Mouse (Mus musculus): ENCODE results near the gene Rpp25. TPM values are rescaled to one million over a fixed set of nuclear protein-coding genes. Genes with fewer than 3 reads are reported as not detected.
A peak's percentile ranks its signal among the peaks of the same experiment; 100 is the strongest.

The Rpp25 gene
- polyA plus RNA-seq, 1 experiment from 2014 or later, result 21.9 TPM

DNA sequence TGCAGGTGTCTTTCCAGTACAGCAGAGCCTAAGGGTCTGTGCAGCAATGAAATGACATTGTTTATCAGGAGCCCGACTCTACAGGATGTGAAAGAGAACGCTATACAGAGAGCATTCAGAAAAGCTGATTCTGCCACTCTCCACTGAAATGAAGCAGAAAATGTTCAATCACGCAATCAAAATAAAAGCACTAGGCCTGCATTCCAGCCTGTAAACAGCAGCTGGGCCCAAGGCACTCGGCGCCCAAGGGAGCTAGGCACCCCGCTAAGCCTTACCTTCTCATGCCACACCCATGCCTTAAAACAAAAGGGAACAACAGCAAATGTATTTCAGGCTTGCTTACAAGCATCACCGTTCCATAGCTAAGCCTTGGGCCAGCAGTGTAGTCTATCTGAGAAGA lies 5.3 kb upstream of the Rpp25 start:
- H3K36me3 ChIP-seq, result no peaks in the 10 kb centered on the region
- H3K4me1 ChIP-seq (replicated peaks), result peaks cover 67% of the 10 kb centered on the region
- peaks cover 36% of the 10 kb centered on the region for H3K27me3 ChIP-seq
- no peak for ATAC-seq (ENCODE audit: low read depth)
- peak overlapping the region; percentile 55; the same call in 1 of the 2 replicates for H3K9ac ChIP-seq
- no peak overlapping the region for H3K4me3 ChIP-seq
- H3K9me3 ChIP-seq, result no peaks in the 10 kb centered on the region
- 0 out of 2 replicates have a peak overlapping the region, but pooled peaks have one; percentile 1 for H3K4me2 ChIP-seq
- peak overlapping the region; percentile 65 for H3K27ac ChIP-seq (replicated peaks)
- WGBS, result 47% methylated on average over 7 of the region's 7 CpGs

DNA sequence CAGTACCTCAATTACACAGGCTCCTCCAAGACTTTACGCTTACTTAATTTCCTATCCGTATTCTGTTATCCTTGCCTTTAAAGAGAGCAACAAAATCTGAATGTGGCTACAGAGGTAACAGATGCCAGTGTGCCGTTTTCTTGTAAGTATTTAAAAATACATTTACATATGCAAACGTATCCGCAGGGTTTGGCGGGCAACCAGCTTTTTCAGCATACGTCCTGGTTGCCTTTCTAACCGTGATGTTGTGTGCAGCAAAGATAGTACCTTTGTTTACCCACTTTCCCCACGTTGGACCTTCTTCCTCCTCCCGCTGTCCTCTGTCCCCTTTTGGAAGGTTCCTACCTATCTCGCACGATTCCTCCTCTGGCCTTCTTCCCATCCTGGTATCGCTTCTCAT lies 2.4 kb upstream of the Rpp25 start:
- Histone ChIP-seq H3K27ac (replicated peaks) (peak overlapping the region; percentile 91), H3K4me2 (peak overlapping the region; percentile 82), H3K36me3 (no peaks in the 10 kb centered on the region), H3K4me1 (replicated peaks) (peaks cover 96% of the 10 kb centered on the region), H3K9ac (peak overlapping the region; percentile 60), H3K4me3 (peak overlapping the region; percentile 45), H3K27me3 (peaks cover 64% of the 10 kb centered on the region), H3K9me3 (no peaks in the 10 kb centered on the region)
- ATAC-seq (ENCODE audit: low read depth), result no peak
- 6% methylated on average over 13 of the region's 13 CpGs for WGBS

DNA sequence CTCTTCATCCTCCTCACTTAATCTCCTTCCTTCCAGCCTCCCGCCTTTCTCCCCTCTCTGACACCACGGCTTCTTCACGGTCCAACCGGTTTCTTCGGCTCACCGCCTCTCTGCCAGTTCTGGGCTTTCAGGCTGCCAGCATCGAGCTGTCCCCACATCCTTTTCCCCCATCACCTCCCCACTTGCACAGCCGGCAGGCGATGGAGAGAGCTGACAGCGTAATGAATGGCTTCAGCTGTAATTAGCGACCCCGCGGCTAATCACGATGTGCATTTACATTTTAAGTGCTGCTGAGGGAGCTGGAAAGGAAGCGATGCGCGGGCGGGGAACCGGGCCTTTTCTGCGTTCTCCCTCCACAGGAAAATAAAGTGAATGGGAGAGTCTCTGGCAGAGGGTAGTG lies 2.0 kb upstream of the Rpp25 start:
- H3K9ac ChIP-seq, result peak overlapping the region; percentile 60
- peak overlapping the region; percentile 45 for H3K4me3 ChIP-seq
- H3K27ac ChIP-seq (replicated peaks), result peak overlapping the region; percentile 91
- no peaks in the 10 kb centered on the region for H3K36me3 ChIP-seq
- H3K9me3 ChIP-seq, result no peaks in the 10 kb centered on the region
- WGBS, result 1% methylated on average over 20 of the region's 20 CpGs
- H3K4me1 ChIP-seq (replicated peaks), result peaks cover 98% of the 10 kb centered on the region
- H3K4me2 ChIP-seq, result peak overlapping the region; percentile 82
- H3K27me3 ChIP-seq, result peaks cover 68% of the 10 kb centered on the region
- ATAC-seq (ENCODE audit: low read depth), result peak; percentile 69

DNA sequence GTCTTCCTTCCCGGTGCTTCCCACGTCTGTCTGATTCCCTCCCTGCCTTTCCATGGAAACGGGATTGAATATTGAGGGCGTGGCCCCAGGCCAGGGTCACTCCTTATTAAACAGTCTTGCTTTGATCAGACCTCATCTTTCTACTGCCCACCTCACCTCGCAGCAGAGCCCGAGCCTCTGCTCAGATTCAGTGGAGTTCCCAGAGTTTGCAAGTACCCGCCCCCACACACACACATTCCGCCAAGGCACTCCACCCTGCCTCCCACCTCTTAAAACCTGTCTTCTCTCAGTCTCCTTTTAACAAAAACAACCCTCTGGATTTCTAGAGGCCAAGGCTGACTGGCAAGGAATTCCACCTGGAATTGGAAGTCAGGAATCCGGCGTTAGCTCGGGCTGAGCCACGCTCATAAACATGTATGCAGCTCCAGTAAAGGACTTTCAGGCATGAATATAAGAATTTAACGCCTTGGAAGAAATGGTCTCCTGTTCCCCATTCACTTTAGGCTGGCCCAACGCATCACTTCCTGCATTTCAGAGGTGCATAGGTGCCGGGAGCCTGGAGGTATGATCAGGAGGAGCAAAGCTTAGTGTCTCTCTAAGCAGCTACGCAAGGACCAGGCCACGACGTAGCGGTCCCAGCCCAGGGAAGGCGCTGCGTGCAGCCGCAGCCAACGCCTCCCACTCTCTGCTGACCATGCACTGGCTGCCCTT lies 760 bp upstream of the Rpp25 start:
- Histone ChIP-seq H3K9me3 (no peaks in the 10 kb centered on the region), H3K36me3 (no peaks in the 10 kb centered on the region), H3K9ac (peak overlapping the region; percentile 65), H3K27ac (replicated peaks) (peak overlapping the region; percentile 91), H3K4me1 (replicated peaks) (peaks cover 86% of the 10 kb centered on the region), H3K4me3 (peak overlapping the region; percentile 45), H3K27me3 (peaks cover 68% of the 10 kb centered on the region), H3K4me2 (peak overlapping the region; percentile 82)
- ATAC-seq (ENCODE audit: low read depth), result no peak
- WGBS, result 2% methylated on average over 23 of the region's 23 CpGs

DNA sequence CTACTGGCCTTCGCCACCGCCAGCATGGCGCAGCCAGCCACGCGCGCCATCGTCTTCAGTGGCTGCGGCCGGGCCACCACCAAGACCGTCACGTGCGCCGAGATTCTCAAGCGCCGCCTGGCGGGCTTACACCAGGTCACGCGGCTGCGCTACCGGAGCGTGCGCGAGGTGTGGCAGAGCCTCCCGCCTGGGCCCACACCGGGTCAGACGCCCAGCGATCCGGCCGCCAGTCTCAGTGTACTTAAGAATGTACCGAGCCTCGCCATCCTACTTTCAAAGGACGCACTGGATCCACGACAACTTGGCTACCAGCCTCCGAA lies 515 bp downstream of the Rpp25 start:
- Histone ChIP-seq H3K9me3 (no peaks in the 10 kb centered on the region), H3K27ac (replicated peaks) (peak overlapping the region; percentile 78; the same call in 1 of the 2 replicates), H3K36me3 (no peaks in the 10 kb centered on the region), H3K4me3 (peak overlapping the region; percentile 45), H3K27me3 (peaks cover 67% of the 10 kb centered on the region), H3K9ac (peak overlapping the region; percentile 65), H3K4me1 (replicated peaks) (peaks cover 73% of the 10 kb centered on the region), H3K4me2 (peak overlapping the region; percentile 82)
- ATAC-seq (ENCODE audit: low read depth), result peak; percentile 60
- under 1% methylated on average over 33 of the region's 34 CpGs for WGBS

DNA sequence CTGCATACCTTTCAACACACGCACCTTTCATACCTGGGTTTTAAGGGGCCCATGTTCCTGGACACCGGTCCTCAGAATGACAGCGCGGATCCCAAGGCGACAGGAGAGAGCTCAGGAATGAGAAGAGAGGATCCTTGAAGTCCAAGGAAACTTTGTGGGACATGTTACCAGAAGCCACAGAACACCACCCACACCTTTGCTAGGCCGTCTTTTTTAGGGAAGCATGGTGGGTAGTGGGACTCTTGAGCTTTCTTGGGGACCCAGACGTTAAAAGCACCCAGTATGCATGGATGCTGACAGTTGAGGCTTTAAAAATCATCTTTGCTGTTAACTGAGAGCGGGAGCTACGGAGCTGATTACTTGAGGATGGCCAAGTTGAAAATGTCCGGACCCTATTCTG lies 1.1 kb downstream of the Rpp25 start:
- peak overlapping the region; percentile 65 for H3K9ac ChIP-seq
- H3K4me2 ChIP-seq, result peak overlapping the region; percentile 82
- H3K27me3 ChIP-seq, result peaks cover 62% of the 10 kb centered on the region
- no peak for ATAC-seq (ENCODE audit: low read depth)
- H3K27ac ChIP-seq (replicated peaks), result peak overlapping the region; percentile 78
- H3K36me3 ChIP-seq, result no peaks in the 10 kb centered on the region
- H3K4me3 ChIP-seq, result peak overlapping the region; percentile 45
- 50% methylated on average over 10 of the region's 10 CpGs for WGBS
- H3K4me1 ChIP-seq (replicated peaks), result peaks cover 68% of the 10 kb centered on the region
- H3K9me3 ChIP-seq, result no peaks in the 10 kb centered on the region

DNA sequence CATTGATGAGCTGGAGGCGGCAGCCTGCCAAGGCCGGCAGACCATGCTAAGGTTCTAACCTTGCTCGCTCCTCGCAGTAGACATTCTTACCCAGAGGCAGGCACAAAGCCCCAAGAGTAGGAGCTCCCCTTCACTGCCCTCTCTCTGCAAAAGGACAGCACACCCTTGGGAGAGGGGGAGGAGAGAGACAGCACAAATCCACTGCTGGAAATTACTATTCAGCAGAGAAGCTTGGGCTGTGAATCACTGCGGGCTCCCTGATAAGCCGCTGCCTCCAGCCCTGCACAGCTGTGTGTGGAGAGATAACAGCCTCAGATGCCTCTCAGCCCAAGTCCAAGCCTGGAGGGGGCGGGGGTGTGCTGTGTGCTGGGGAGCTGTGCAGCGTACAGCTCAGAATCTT lies 1.9 kb downstream of the Rpp25 start:
- peaks cover 59% of the 10 kb centered on the region for H3K4me1 ChIP-seq (replicated peaks)
- 3% methylated on average over 8 of the region's 8 CpGs for WGBS
- H3K9me3 ChIP-seq, result no peaks in the 10 kb centered on the region
- peak overlapping the region; percentile 65 for H3K9ac ChIP-seq
- H3K36me3 ChIP-seq, result no peaks in the 10 kb centered on the region
- peak; percentile 78 for ATAC-seq (ENCODE audit: low read depth)
- H3K27me3 ChIP-seq, result peaks cover 54% of the 10 kb centered on the region
- H3K4me3 ChIP-seq, result peak overlapping the region; percentile 45
- H3K27ac ChIP-seq (replicated peaks), result peak overlapping the region; percentile 78
- H3K4me2 ChIP-seq, result peak overlapping the region; percentile 82

DNA sequence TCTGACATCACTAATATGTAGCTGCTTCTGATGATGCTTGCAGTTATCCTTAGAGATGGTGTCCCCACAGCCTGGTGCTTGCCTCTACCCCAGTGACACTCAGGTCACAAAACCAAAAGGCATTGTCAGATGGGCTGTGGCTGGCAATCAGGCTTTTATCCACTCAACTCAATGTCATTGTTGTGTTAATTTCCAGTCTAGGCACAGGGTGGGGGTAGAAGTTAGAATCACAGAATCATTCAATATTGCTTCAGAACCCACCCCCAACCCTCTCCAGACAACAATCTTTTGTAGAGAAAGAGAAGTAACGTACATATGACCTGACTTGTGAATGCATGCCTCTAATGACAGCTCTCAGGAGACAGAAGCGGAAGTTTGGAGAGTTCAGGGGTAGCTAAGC lies 6.8 kb downstream of the Rpp25 start:
- Histone ChIP-seq H3K4me2 (no peak overlapping the region), H3K4me1 (replicated peaks) (peaks cover 11% of the 10 kb centered on the region), H3K4me3 (no peak overlapping the region), H3K36me3 (no peaks in the 10 kb centered on the region), H3K27ac (replicated peaks) (no peak overlapping the region), H3K9me3 (no peaks in the 10 kb centered on the region), H3K27me3 (peaks cover 12% of the 10 kb centered on the region; the same call in 1 of the 2 replicates), H3K9ac (no peak overlapping the region)
- ATAC-seq (ENCODE audit: low read depth), result no peak
- 45% methylated on average over 2 of the region's 2 CpGs for WGBS

DNA sequence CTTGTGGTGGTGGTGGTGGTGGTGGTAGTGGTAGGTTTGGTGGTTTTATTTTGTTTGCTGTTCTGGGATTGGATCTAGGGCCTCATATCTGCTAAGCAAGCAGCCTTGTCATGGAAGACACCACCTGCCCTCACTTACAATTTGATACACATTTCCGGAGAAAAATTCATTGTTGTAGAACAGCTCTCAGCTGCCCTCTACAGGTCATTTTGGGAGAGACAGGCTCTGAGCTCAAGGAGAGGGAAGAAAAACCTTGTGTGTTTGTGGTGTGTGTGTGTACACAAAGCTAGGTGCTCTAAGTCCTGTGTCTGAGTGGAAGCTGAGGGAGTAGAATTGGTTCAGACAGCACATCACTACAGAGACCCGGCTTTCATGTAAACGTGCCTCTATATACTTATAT lies 13.3 kb downstream of the Rpp25 start:
- no peaks in the 10 kb centered on the region for H3K27me3 ChIP-seq
- WGBS, result 8% methylated on average over 3 of the region's 3 CpGs
- H3K4me3 ChIP-seq, result no peak overlapping the region
- no peaks in the 10 kb centered on the region for H3K36me3 ChIP-seq
- H3K9ac ChIP-seq, result no peak overlapping the region
- H3K27ac ChIP-seq (replicated peaks), result 0 out of 2 replicates have a peak overlapping the region, but pooled peaks have one; percentile 28
- no peaks in the 10 kb centered on the region for H3K9me3 ChIP-seq
- ATAC-seq (ENCODE audit: low read depth), result no peak
- H3K4me1 ChIP-seq (replicated peaks), result peaks cover 8% of the 10 kb centered on the region
- H3K4me2 ChIP-seq, result no peak overlapping the region

DNA sequence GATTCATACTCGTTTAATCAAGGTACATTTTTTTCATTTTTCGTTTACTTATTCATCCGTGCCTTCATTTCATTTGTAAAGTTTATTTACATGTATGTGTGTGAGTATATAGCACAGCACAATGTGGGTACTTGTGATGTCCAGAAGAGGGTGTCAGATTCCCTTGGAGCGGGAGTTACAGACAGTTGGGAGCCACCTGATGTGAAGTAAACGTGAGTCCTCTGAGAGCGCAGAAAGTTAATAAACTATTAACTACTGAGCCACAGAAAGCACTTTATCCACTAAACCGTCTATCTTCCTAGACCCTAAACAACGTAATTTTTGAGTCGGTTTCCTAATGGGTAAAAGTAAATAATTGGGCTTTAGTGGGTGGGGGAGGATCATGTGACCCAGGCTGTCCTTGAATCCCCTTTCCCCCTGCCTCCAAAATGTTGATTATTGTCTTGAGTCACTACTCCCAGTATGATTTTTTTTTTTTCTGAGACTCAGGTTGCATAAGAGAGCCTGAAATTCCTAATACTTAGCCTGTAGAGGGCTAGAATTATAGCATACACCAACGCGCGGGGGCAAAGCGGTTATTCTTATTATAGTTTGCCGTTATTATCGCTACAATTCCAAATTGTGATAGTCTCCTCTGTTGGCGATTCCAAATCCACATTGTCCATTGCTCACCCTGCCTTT lies 16.7 kb downstream of the Rpp25 start:
- 23% methylated on average over 16 of the region's 16 CpGs for WGBS
- no peaks in the 10 kb centered on the region for H3K27me3 ChIP-seq
- H3K4me2 ChIP-seq, result peak overlapping the region; percentile 78
- H3K27ac ChIP-seq (replicated peaks), result peak overlapping the region; percentile 96
- ATAC-seq (ENCODE audit: low read depth), result peak; percentile 32; the same call in 1 of the 2 replicates
- H3K36me3 ChIP-seq, result no peaks in the 10 kb centered on the region
- peak overlapping the region; percentile 99 for H3K4me3 ChIP-seq
- H3K9me3 ChIP-seq, result no peaks in the 10 kb centered on the region
- H3K4me1 ChIP-seq (replicated peaks), result peaks cover 38% of the 10 kb centered on the region
- peak overlapping the region; percentile 97 for H3K9ac ChIP-seq

DNA sequence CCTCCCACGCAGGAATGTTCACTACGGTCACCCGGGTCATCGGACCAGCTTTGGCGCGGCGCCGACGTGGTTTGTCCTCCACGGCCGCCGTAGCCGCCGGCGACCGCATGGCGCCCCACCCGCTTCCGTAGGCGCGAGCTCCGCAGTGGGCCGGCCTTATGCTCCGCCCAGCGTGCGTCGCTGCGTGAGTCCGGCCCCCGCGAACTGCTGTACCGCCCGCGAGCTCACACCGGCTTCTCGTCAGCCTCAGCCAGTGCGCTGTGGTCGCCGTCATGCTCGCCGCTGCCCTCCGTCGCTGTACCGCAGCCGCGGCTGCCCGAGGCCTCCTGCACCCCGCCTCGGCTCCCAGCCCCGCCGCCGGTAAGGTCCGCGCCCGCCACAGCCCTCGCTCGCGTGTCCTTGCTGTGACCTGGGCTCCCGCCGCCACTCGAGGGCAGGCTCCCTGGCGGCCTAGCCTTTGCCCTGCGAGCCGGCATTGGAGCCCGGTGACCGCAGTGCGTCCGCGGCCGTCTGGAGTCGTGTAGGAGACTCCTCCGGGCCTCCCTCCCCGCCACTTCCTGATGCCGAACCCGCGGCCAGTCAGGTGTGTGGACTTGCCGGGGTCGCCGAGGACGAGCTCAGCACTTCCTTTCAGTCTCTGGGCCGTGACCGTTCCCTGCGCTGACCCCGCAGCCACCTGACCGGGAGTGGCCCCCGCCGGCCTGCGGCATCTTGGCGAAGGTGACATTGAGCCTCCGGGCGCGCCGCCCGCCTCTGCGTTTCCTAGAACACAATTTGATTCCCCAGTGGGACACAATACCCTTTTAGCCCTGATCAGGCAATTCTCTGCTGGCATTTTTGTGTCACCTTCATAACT lies 17.5 kb downstream of the Rpp25 start, which contains the start of gene Cox5a:
TSS of gene Cox5a (plus strand) at position 219 of the 856 bp plus-strand sequence.
- WGBS, result under 1% methylated on average over 95 of the region's 95 CpGs
- Histone ChIP-seq H3K4me2 (peak within 1 kb of the TSS; percentile 78), H3K27me3 (no peaks in the 10 kb centered on the region), H3K4me1 (replicated peaks) (peaks cover 41% of the 10 kb centered on the region), H3K27ac (replicated peaks) (peak within 1 kb of the TSS; percentile 96), H3K9ac (peak within 1 kb of the TSS; percentile 97), H3K9me3 (no peaks in the 10 kb centered on the region), H3K36me3 (no peaks in the 10 kb centered on the region), H3K4me3 (peak within 1 kb of the TSS; percentile 99)
- peak; percentile 96 for ATAC-seq (ENCODE audit: low read depth)

All from neural tube, embryonic 13.5 days (tissue).